Mouse (Mus musculus) kidney, adult 18-20 months (tissue): ENCODE results near the gene Grik5.
A peak's percentile ranks its signal among the peaks of the same experiment; 100 is the strongest.
"Not testable (repeated sequence)": the region's sequence is repeated elsewhere in the genome, so short reads cannot be mapped to it uniquely, and the experiment has no call there.

Experiments
- DNase-seq: peaks from one replicate; pipeline ENCODE4 v3.0.0; 2021

Grik5 gene

GRCm38 (mm10) chr7:25079496-25080026 lies 7.4 kb upstream of the Grik5 start:
- peak; percentile 47 for DNase-seq

- no peak for DNase-seq
Measured at GRCm38 (mm10) chr7:25077414-25077755, 5.2 kb upstream of the Grik5 start.

GRCm38 (mm10) chr7:25076663-25077413 lies 4.7 kb upstream of the Grik5 start:
- DNase-seq = peak; percentile 93

GRCm38 (mm10) chr7:25076296-25076662 lies 4.1 kb upstream of the Grik5 start:
- DNase-seq = no peak

GRCm38 (mm10) chr7:25073924-25074323 lies 1.8 kb upstream of the Grik5 start:
- no peak for DNase-seq

GRCm38 (mm10) chr7:25072716-25073390 lies 707 bp upstream of the Grik5 start:
- DNase-seq = peak; percentile 47

GRCm38 (mm10) chr7:25068724-25069123 lies 3.4 kb downstream of the Grik5 start:
- DNase-seq = no peak

- no peak for DNase-seq
Measured at GRCm38 (mm10) chr7:25067909-25068656, 4.1 kb downstream of the Grik5 start.

- no peak for DNase-seq
Measured at GRCm38 (mm10) chr7:25067338-25067737, 4.8 kb downstream of the Grik5 start.

GRCm38 (mm10) chr7:25063900-25064299 lies 8.2 kb downstream of the Grik5 start:
- no peak for DNase-seq

- DNase-seq = no peak
Measured at GRCm38 (mm10) chr7:25063346-25063745, 8.8 kb downstream of the Grik5 start.

- peak; percentile 54 for DNase-seq
Measured at GRCm38 (mm10) chr7:25058836-25059235, 13.3 kb downstream of the Grik5 start.

GRCm38 (mm10) chr7:25058394-25058793 lies 13.8 kb downstream of the Grik5 start:
- DNase-seq = no peak

GRCm38 (mm10) chr7:25057888-25058287 lies 14.3 kb downstream of the Grik5 start:
- DNase-seq = no peak

- DNase-seq = no peak
Measured at GRCm38 (mm10) chr7:25056951-25057350, 15.2 kb downstream of the Grik5 start.

GRCm38 (mm10) chr7:25052587-25052986 lies 19.6 kb downstream of the Grik5 start:
- DNase-seq = no peak

- no peak for DNase-seq
Measured at GRCm38 (mm10) chr7:25049295-25049930, 22.7 kb downstream of the Grik5 start.

GRCm38 (mm10) chr7:25047363-25047762 lies 24.8 kb downstream of the Grik5 start:
- no peak for DNase-seq

GRCm38 (mm10) chr7:25044599-25044998 lies 27.5 kb downstream of the Grik5 start:
- DNase-seq = not testable (repeated sequence)

- DNase-seq = no peak
Measured at GRCm38 (mm10) chr7:25041921-25042320, 30.2 kb downstream of the Grik5 start.

GRCm38 (mm10) chr7:25035916-25036315 lies 36.2 kb downstream of the Grik5 start:
- DNase-seq = peak; percentile 72

- no peak for DNase-seq
Measured at GRCm38 (mm10) chr7:25034796-25035195, 37.4 kb downstream of the Grik5 start.

GRCm38 (mm10) chr7:25031528-25031927 lies 40.6 kb downstream of the Grik5 start:
- no peak for DNase-seq
